Mouse (Mus musculus): ENCODE measurements around the gene Tbc1d22a.

Tbc1d22a gene

DNA sequence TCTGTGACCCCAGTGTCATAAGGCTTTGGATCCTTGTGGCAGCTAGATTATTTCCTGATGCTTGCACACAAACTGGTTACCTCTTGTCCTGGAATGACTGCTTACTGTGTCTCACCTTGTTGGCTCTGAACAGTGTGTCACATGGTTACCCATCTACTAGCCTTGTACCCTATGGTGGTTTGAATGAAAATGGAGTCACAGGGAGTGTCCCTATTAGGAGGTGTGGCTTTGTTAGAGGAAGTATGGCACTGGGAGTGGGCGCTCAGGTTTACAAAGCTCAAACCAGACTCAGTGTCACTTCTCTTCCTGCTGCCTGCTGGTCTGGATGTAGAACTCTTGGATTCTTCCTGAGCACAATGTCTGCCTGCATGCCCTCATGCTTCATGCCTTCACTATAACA lies 69.0 kb downstream of the Tbc1d22a start:
- no peak for DNase-seq

DNA sequence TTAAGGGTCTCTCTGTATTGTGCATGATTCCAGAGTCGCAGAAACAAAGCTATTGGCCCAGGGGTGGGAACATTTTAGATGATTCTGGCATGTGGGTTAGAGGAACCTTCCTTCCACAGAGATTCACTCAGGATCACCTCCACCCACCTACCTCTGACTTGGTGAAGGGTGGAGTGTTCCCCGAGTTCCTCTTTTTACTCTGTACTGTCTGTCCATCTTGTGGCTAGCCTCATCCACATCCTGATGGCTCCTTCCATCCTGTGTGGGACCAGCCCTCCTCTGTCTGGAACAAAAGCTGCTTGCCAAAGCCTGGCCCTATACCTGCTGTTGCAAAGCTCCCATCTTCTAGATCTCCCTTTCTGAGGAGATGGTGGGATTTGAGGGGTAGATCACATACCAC lies 71.0 kb downstream of the Tbc1d22a start:
- DNase-seq = no peak

DNA sequence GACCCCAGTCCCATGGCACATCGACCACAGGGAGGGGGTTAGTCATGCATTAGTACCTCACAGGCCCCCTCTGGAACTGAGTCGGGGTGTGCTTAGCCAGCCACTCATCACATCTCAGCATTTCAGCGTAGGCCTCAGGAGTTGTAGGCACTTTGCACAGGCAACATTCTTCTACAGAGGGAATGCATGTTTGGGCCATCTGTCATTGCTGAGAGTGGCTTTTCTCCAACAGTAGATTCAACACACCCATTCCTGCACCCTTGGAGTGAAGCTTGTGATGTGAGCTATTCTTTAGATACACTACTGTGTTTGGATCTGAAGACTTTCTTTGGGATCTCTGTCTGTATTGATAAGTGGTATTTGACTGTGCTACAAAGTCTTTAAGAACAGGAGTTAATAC lies 75.8 kb downstream of the Tbc1d22a start:
- no peak for DNase-seq

DNA sequence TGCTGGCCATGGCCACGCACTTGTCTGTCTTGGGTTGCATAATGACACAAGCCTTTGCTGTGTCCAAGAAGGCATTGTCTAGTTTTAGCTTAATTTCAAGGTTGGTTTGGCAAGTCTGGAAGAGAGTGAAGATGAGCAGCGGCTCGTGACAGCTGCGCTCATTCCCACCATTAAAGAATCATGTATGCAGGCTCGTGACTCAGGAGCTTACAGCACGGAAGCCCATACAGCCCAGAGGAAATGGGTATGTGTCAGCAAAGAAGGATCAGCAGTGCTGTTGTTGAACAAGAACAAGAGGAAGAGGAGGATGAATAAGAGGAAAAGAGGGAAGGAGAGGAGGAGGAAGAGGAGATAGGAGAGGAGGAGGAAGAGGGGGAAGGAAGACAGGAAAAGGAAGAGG lies 78.0 kb downstream of the Tbc1d22a start:
- DNase-seq = no peak

- no peak for DNase-seq
Measured at GRCm38 (mm10) chr15:86294426-86294825, 80.2 kb downstream of the Tbc1d22a start.

GRCm38 (mm10) chr15:86295722-86296288 lies 81.5 kb downstream of the Tbc1d22a start:
- no peak for DNase-seq

GRCm38 (mm10) chr15:86297281-86297680 lies 83.0 kb downstream of the Tbc1d22a start:
- DNase-seq = no peak

GRCm38 (mm10) chr15:86303876-86304275 lies 89.6 kb downstream of the Tbc1d22a start:
- DNase-seq = no peak

DNA sequence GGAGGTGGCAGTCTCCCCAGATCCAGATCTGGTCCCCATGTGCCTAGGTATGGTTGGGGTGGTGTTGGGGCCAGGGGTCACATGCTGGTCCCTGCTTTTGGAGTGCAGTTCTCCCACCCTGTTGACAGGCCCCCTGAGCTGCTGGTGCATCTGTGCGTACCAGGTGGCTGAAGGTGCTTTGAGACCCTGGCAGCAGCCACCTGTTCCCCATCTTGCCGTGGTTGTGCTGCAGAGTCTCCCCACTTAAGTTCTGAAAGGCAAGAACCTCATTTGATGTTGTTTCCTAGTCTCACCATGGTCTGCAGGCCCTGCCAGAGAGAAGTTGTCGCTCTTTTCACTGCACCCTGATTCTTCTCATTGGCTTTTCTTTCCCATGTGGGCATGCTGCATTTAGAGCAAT lies 90.6 kb downstream of the Tbc1d22a start:
- DNase-seq = no peak

- no peak for DNase-seq
Measured at GRCm38 (mm10) chr15:86305290-86305689, 91.0 kb downstream of the Tbc1d22a start.

GRCm38 (mm10) chr15:86309213-86309829 lies 95.1 kb downstream of the Tbc1d22a start:
- DNase-seq = no peak

DNA sequence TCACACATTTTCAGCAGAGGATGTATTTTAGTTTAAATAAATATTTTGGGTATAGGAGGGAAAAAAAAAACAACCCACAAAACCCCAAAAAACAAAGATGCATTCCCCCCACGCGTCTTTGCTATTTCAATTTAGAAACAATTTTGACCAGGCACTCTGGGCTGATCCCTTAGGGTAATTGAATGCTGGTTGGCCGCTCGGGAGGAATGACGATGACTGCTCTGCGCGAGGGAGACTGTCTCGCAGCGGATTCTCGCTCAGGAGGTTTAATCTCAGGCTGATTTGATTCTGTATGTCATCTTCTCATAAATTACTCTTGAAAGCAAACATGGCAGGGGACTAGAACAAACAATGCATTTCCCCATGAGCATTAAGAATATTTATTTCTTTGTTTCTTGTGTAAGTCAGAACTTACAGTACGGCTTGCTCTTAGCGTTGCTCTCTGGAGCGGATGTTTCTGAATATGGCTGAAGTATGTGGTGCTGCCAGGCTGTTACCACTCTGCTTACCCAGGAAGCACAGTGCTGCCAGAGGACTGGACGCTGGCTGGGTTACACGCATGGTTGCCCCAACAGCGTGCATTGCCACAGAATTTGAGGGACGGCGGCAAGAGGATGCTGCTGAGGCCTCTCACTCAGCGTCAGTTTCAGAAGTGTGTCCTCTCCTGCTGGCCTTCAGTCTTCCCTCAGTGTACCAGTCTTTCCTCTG lies 106.7 kb downstream of the Tbc1d22a start:
- no peak for DNase-seq

DNA sequence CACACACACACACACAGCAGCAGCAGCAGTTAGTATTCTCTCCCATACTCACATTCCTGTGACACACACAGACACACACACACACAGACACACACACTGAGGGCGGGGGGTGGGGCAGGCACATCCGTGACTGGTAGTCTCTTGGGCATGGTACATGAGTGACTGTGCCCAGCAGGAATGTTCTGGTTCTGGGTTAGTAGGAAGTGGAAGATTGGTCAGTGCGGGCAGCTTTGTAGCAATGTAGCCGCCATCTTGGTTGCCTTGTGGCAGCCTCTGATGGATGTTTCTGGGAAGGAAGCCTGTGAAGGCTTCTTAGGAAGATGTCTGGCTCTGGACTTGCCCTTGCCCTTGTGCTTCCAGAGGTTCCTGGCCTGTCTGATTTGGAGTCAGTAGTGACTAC lies 112.1 kb downstream of the Tbc1d22a start:
- DNase-seq = no peak

DNA sequence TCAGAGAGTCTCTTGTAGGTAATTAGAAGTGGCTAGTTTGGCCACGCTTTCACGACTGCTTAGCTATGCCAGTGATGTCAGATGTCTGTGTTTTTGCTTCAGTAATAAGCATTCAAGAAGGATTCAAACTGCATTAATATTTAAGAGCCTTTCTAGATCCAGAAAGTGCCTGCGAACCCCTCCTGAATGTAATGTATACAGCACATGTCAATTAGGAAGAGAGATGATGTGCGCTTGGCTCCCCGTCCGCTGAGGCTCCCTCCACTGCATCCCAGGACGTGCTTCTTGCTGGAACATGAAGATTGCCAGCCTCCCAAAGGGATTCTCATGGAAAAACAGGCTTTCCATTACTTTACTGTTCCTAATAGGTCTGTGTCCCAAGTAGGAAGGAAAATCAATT lies 115.7 kb downstream of the Tbc1d22a start:
- no peak for DNase-seq

DNA sequence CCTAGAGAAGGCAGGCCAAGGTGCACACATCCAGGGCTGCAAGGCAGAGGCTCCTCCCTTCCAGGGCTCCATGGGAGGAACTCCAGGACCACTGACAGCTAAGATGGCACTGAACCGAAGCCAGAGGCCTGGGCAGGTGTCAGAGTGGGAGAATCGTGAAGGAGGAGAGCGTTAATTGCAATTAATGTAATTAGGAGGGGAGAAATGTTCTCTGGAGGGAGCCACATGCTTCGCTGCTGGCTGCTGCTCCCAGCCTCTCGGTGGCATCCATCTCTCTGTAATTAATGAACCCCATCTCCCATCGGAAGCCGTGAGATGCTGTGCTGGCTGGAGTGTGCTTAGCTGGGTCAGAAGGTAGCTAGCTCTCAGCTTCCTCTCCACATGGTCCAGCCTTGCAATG lies 116.2 kb downstream of the Tbc1d22a start:
- DNase-seq = no peak

- DNase-seq = no peak
Measured at GRCm38 (mm10) chr15:86331501-86332245, 117.4 kb downstream of the Tbc1d22a start.

- DNase-seq = no peak
Measured at GRCm38 (mm10) chr15:86333176-86333575, 118.9 kb downstream of the Tbc1d22a start.

DNA sequence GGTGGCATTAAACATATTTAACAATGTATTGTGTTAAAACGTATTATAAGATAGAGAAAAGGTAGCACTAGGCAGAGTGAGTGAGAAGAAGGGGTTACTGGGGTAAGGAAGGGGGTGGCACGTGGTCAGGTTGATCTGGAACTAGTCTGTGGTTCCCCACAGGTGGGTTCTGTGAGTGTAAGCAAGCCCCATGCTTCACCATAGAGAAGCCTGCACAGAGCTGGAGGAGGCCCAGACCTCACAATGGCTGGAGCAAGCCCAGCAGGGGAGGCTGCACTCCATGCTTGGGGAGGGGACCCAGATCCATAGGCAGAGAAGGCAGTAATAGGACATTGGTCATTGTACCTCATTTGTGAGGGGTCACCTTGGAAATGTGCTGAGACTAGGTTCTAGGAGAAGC lies 119.3 kb downstream of the Tbc1d22a start:
- no peak for DNase-seq

GRCm38 (mm10) chr15:86334276-86334675 lies 120.0 kb downstream of the Tbc1d22a start:
- no peak for DNase-seq

GRCm38 (mm10) chr15:86334745-86335144 lies 120.5 kb downstream of the Tbc1d22a start:
- no peak for DNase-seq

DNA sequence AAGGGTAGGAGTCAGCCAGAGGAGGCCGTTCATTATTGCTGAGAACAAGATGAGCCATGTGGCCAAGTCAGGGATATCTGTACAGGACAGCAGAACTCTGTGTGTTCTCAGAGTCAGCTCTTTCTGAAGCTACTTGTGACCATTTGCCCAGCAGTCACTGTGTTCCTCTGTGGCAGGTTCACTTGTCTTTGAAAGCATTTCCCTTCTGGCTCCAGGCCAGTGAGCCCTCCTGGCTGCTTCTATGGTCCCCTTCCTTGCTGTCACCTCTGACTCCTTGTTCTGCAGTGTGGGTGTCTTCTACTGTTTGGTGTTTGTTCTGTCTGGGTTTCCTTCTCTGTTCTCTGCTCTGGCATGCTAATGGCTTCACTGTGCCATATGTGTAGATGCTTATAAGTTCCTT lies 121.5 kb downstream of the Tbc1d22a start:
- no peak for DNase-seq

- no peak for DNase-seq
Measured at GRCm38 (mm10) chr15:86337726-86338125, 123.5 kb downstream of the Tbc1d22a start.

GRCm38 (mm10) chr15:86339736-86340135 lies 125.5 kb downstream of the Tbc1d22a start:
- no peak for DNase-seq

DNA sequence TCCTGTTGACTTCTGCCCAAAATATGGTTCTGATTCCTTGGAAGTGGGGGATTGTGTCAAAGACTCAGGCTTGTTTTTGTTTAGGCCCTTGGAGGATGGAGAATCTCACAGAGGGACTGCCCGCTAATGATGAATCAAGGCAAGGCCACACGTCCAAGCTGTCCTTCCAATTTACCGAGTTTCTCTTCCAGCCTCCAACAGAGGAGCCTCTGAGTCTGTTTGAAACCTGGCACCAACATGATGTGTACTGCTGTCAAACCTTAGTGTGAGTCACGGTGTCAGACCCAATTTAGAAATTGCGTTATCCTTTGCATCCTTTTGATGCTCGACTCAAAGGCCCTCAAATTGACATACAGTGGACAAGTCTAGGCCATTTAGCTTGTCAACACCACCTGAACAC lies 126.5 kb downstream of the Tbc1d22a start:
- DNase-seq = no peak

All from lung, adult 18-20 months (tissue).